ENCODE assay signal across 8 mouse cellular contexts in genomic region chr15:102670281-102670680, GRCm38 (mm10). TPM values are rescaled to one million over a fixed set of nuclear protein-coding genes. Genes with fewer than 3 reads are reported as not detected.
DNase-seq lines count a peak whose midpoint lies in the region; ATAC-seq and TF ChIP-seq lines count a peak whose summit lies in the region.

No protein-coding gene starts in this region.

- peak overlapping the region; percentile 80 for H3K4me3 ChIP-seq in thymus, adult 2 months (ENCODE audit: control insufficient read depth, insufficient read depth, low read length)
- H3K4me3 ChIP-seq in hindbrain, embryonic 12.5 days = peak overlapping the region; percentile 74
- H3K4me3 ChIP-seq in liver, embryonic 16.5 days (ENCODE audit: low read depth, low read length) = peak overlapping the region; percentile 90

- peak overlapping the region; percentile 3; the same call in 1 of the 2 replicates for H3K27ac ChIP-seq in thymus, adult 2 months (ENCODE audit: control insufficient read depth, insufficient read depth, low read length)
- peak overlapping the region; percentile 99 for H3K27ac ChIP-seq in hindbrain, embryonic 12.5 days
- peak overlapping the region; percentile 80 for H3K27ac ChIP-seq in liver, embryonic 16.5 days (ENCODE audit: low read length)

- ATAC-seq in cerebellum, adult (ENCODE audit: insufficient number of reproducible peaks, low FRiP score, low TSS enrichment) = 0 out of 2 replicates have a peak, but pooled peaks have one; percentile 4
- ATAC-seq in hindbrain, embryonic 12.5 days (ENCODE audit: low FRiP score) = peak; percentile 4; the same call in 1 of the 2 replicates
- no peak for ATAC-seq in liver, embryonic 16.5 days (ENCODE audit: low read depth)

- H3K4me2 ChIP-seq in hindbrain, embryonic 12.5 days (replicated peaks) = peak overlapping the region; percentile 78
- peak overlapping the region; percentile 84 for H3K4me2 ChIP-seq in liver, embryonic 16.5 days (ENCODE audit: low read depth, low read length)

- peaks cover 15% of the 10 kb centered on the region for H3K4me1 ChIP-seq in thymus, adult 2 months (replicated peaks; ENCODE audit: control insufficient read depth, insufficient read depth, low read length)
- H3K4me1 ChIP-seq in hindbrain, embryonic 12.5 days = peaks cover 30% of the 10 kb centered on the region
- H3K4me1 ChIP-seq in liver, embryonic 16.5 days (ENCODE audit: control insufficient read depth, low read depth, low read length) = peaks cover 13% of the 10 kb centered on the region

- H3K36me3 ChIP-seq in thymus, adult 2 months (ENCODE audit: control insufficient read depth, insufficient read depth, low read length) = peaks cover 11% of the 10 kb centered on the region
- peaks cover 18% of the 10 kb centered on the region for H3K36me3 ChIP-seq in hindbrain, embryonic 12.5 days
- peaks cover 7% of the 10 kb centered on the region; the same call in 1 of the 2 replicates for H3K36me3 ChIP-seq in liver, embryonic 16.5 days (ENCODE audit: control insufficient read depth, insufficient read depth)

- TF ChIP-seq POLR2A in thymus, adult 2 months (IDR thresholded peaks at IDR 0.05; ENCODE audit: control insufficient read depth, extremely low read depth, insufficient read depth, low read length, poor library complexity) = no peak

- TF ChIP-seq CTCF in thymus, adult 2 months (IDR thresholded peaks at IDR 0.05; ENCODE audit: borderline replicate concordance, control insufficient read depth, extremely low read depth, insufficient read depth, low read length, poor library complexity) = no peak

- peaks cover 12% of the 10 kb centered on the region for H3K27me3 ChIP-seq in thymus, adult 2 months (ENCODE audit: control insufficient read depth, insufficient read depth, low read length)
- no peaks in the 10 kb centered on the region for H3K27me3 ChIP-seq in hindbrain, embryonic 12.5 days
- H3K27me3 ChIP-seq in liver, embryonic 16.5 days (ENCODE audit: control insufficient read depth, insufficient read depth, low read depth, low read length) = peaks cover 31% of the 10 kb centered on the region

- no peak for DNase-seq in cerebellum, adult 11-12 months
- DNase-seq in thymus, adult 2 months = peak; percentile 11
- DNase-seq in thymus, adult 18-20 months = no peak
- no peak for DNase-seq in B cell, adult 2 months
- no peak for DNase-seq in layer of hippocampus, postnatal 25 days (ENCODE audit: extremely low spot score in 1 of 2, low spot score in 1 of 2)

- H3K9ac ChIP-seq in hindbrain, embryonic 12.5 days = peak overlapping the region; percentile 89
- H3K9ac ChIP-seq in liver, embryonic 16.5 days (ENCODE audit: low read depth, low read length) = peak overlapping the region; percentile 93

- 5% methylated on average over 6 of the region's 6 CpGs for WGBS in thymus, adult 2 months
- WGBS in hindbrain, embryonic 12.5 days = 13% methylated on average over 6 of the region's 6 CpGs
- WGBS in liver, embryonic 16.5 days (ENCODE audit: insufficient replicate concordance) = 5% methylated on average over 6 of the region's 6 CpGs

- H3K9me3 ChIP-seq in hindbrain, embryonic 12.5 days (replicated peaks) = no peaks in the 10 kb centered on the region
- H3K9me3 ChIP-seq in liver, embryonic 16.5 days (replicated peaks; ENCODE audit: control insufficient read depth, low read length) = no peaks in the 10 kb centered on the region

RNA-seq across cellular contexts. Expression of gene Atp5g2, which starts 1.9 kb away (rescaled TPM):
- 378 and 434 TPM in 2 replicates for polyA plus RNA-seq in thymus, adult 2 months (2012; rRNA removed)
- 53.9 and 60.4 TPM in 2 replicates for polyA plus RNA-seq in hindbrain, embryonic 12.5 days (2016; fragmentation: Nextera tagmentation; extraction: Ambion mirVana)
- polyA plus RNA-seq in liver, embryonic 16.5 days (2015; fragmentation: Nextera tagmentation; extraction: Ambion mirVana) = 25.6 and 26.0 TPM in 2 replicates
- total RNA-seq in layer of hippocampus, postnatal 25 days (2021) = 10 to 100 TPM; 11.4 to 13.4 TPM

RNA-seq across cellular contexts. Expression of gene Atf7, which starts 45.0 kb away (rescaled TPM):
- polyA plus RNA-seq in thymus, adult 2 months (2012; rRNA removed) = 129 and 140 TPM in 2 replicates
- polyA plus RNA-seq in hindbrain, embryonic 12.5 days (2016; fragmentation: Nextera tagmentation; extraction: Ambion mirVana) = 23.6 and 24.5 TPM in 2 replicates
- 10.2 and 11.1 TPM in 2 replicates for polyA plus RNA-seq in liver, embryonic 16.5 days (2015; fragmentation: Nextera tagmentation; extraction: Ambion mirVana)
- 10 to 100 TPM; 34.2 to 50.8 TPM for total RNA-seq in layer of hippocampus, postnatal 25 days (2021)

RNA-seq across cellular contexts. Expression of gene Gm28047, which starts 45.4 kb away (rescaled TPM):
- polyA plus RNA-seq in thymus, adult 2 months (2012; rRNA removed) = not detected in 2 replicates
- polyA plus RNA-seq in hindbrain, embryonic 12.5 days (2016; fragmentation: Nextera tagmentation; extraction: Ambion mirVana) = not detected in 2 replicates
- polyA plus RNA-seq in liver, embryonic 16.5 days (2015; fragmentation: Nextera tagmentation; extraction: Ambion mirVana) = not detected in 2 replicates
- total RNA-seq in layer of hippocampus, postnatal 25 days (2021) = 1 to 10 TPM; 1.5 to 3.6 TPM

RNA-seq across cellular contexts. Expression of gene Calcoco1, which starts 51.7 kb away (rescaled TPM):
- polyA plus RNA-seq in thymus, adult 2 months (2012; rRNA removed) = 74.7 and 77.5 TPM in 2 replicates
- polyA plus RNA-seq in hindbrain, embryonic 12.5 days (2016; fragmentation: Nextera tagmentation; extraction: Ambion mirVana) = 47.3 and 49.1 TPM in 2 replicates
- polyA plus RNA-seq in liver, embryonic 16.5 days (2015; fragmentation: Nextera tagmentation; extraction: Ambion mirVana) = 17.9 and 18.2 TPM in 2 replicates
- 10 to 100 TPM; 85.8 to 91.4 TPM for total RNA-seq in layer of hippocampus, postnatal 25 days (2021)

Comparison
In these comparisons a context has a peak if more than half of its experiments do, and no peak if none do; other contexts are left out.
1. H3K27ac ChIP-seq: peak in every context shown above with its lines; median percentile 99 in hindbrain, embryonic 12.5 days; 80 in liver, embryonic 16.5 days; 3 in thymus, adult 2 months.